Mouse (Mus musculus) testis, adult 2 months (tissue): Measurements from ENCODE around the gene Ugt2b1.

ENCODE experiments used
- CTCF ChIP-seq: fragments of 200-500 bp; IDR thresholded peaks from 2 replicates; pipeline ENCODE4 v1.5.1; 2012; ENCODE audit warnings: low read depth, mild to moderate bottlenecking, inconsistent platforms, low read length, moderate library complexity; ENCODE audit not compliant: control insufficient read depth, insufficient read depth, insufficient replicate concordance
- POLR2A ChIP-seq: fragments of 200-500 bp; IDR thresholded peaks from 2 replicates; pipeline ENCODE4 v1.6.1; 2012; ENCODE audit warnings: low read depth, mild to moderate bottlenecking, inconsistent platforms, low read length, moderate library complexity; ENCODE audit not compliant: control insufficient read depth

DNA sequence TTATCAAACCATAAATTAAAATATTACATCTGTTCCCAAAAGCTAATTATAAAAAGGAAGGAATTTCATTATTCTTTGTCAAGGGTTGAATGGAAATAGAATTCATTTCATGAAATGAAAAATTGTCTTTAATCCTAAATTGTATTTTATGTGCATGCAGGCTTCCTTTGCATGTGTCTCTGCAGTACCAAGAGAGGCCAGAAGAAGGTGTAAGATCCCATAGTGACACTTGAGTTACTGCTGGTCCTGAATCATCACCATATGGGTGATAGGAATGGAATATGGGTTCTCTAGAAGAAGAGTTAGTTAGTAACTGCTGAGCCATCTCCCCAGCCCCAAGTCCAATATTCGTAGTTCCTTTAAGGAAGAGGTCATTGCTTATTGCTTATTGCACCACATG, 36.4 kb downstream of the Ugt2b1 start:
- no peak for TF ChIP-seq CTCF
- TF ChIP-seq POLR2A = no peak
